Mouse (Mus musculus): ENCODE results near the gene Polr3c. TPM values are rescaled to one million over a fixed set of nuclear protein-coding genes. Genes with fewer than 3 reads are reported as not detected.
A peak's percentile ranks its signal among the peaks of the same experiment; 100 is the strongest.

The Polr3c gene
- polyA plus RNA-seq, 1 experiment from 2014 or later: 33.8 TPM

DNA sequence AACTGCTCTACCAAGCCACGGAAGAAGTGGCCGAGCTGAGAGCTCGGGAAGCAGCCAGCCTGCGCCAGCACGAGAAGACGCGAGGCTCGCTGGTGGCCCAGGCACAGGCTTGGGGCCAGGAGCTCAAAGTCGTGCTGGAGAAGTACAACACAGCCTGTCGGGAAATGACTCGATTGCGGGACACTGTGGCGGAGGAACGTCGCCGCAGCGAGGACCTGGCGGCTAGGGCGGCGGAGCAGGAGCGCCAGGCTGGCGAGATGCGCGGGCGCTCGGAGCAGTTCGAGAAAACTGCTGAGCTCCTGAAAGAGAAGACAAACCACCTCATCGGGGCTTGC lies 42.6 kb downstream of the Polr3c start:
- 43% methylated on average over 28 of the region's 28 CpGs for WGBS
- no peak overlapping the region for H3K4me3 ChIP-seq
- no peak for ATAC-seq (replicated peaks)
- no peak overlapping the region for H3K9ac ChIP-seq
- H3K4me1 ChIP-seq: 0 out of 2 replicates have a peak, but pooled peaks cover 13% of the 10 kb centered on the region
- no peak overlapping the region for H3K27ac ChIP-seq
- H3K4me2 ChIP-seq: peak overlapping the region; percentile 43
- no peaks in the 10 kb centered on the region for H3K27me3 ChIP-seq (replicated peaks)
- no peaks in the 10 kb centered on the region for H3K9me3 ChIP-seq
- H3K36me3 ChIP-seq (replicated peaks): no peaks in the 10 kb centered on the region

GRCm38 (mm10) chr3:96684151-96684821 lies 43.1 kb downstream of the Polr3c start:
- Histone ChIP-seq H3K27ac (no peak overlapping the region), H3K36me3 (replicated peaks) (no peaks in the 10 kb centered on the region), H3K9me3 (no peaks in the 10 kb centered on the region), H3K4me3 (no peak overlapping the region), H3K4me2 (peak overlapping the region; percentile 43), H3K27me3 (replicated peaks) (no peaks in the 10 kb centered on the region), H3K4me1 (0 out of 2 replicates have a peak, but pooled peaks cover 10% of the 10 kb centered on the region), H3K9ac (no peak overlapping the region)
- no peak for ATAC-seq (replicated peaks)
- 61% methylated on average over 17 of the region's 17 CpGs for WGBS

GRCm38 (mm10) chr3:96683496-96683895 lies 43.9 kb downstream of the Polr3c start:
- no peak overlapping the region for H3K9ac ChIP-seq
- no peak overlapping the region for H3K4me3 ChIP-seq
- no peak for ATAC-seq (replicated peaks)
- no peak overlapping the region for H3K27ac ChIP-seq
- H3K4me2 ChIP-seq: no peak overlapping the region
- no peaks in the 10 kb centered on the region for H3K9me3 ChIP-seq
- WGBS: 86% methylated on average over 3 of the region's 3 CpGs
- no peaks in the 10 kb centered on the region for H3K27me3 ChIP-seq (replicated peaks)
- H3K36me3 ChIP-seq (replicated peaks): no peaks in the 10 kb centered on the region
- H3K4me1 ChIP-seq: 0 out of 2 replicates have a peak, but pooled peaks cover 10% of the 10 kb centered on the region

GRCm38 (mm10) chr3:96680269-96680956 lies 47.0 kb downstream of the Polr3c start:
- Histone ChIP-seq H3K9ac (no peak overlapping the region), H3K9me3 (no peaks in the 10 kb centered on the region), H3K4me3 (no peak overlapping the region), H3K4me2 (0 out of 2 replicates have a peak overlapping the region, but pooled peaks have one; percentile 1), H3K27ac (no peak overlapping the region), H3K36me3 (replicated peaks) (no peaks in the 10 kb centered on the region), H3K27me3 (replicated peaks) (no peaks in the 10 kb centered on the region), H3K4me1 (0 out of 2 replicates have a peak, but pooled peaks cover 10% of the 10 kb centered on the region)
- 17% methylated on average over 12 of the region's 12 CpGs for WGBS
- ATAC-seq (replicated peaks): peak; percentile 63

- Histone ChIP-seq H3K9me3 (no peaks in the 10 kb centered on the region), H3K36me3 (replicated peaks) (no peaks in the 10 kb centered on the region), H3K4me2 (no peak overlapping the region), H3K4me3 (no peak overlapping the region), H3K4me1 (0 out of 2 replicates have a peak, but pooled peaks cover 10% of the 10 kb centered on the region), H3K9ac (no peak overlapping the region), H3K27ac (no peak overlapping the region), H3K27me3 (replicated peaks) (no peaks in the 10 kb centered on the region)
- WGBS: 19% methylated on average over 5 of the region's 5 CpGs
- ATAC-seq (replicated peaks): no peak
Observed at GRCm38 (mm10) chr3:96679159-96679674, 48.2 kb downstream of the Polr3c start.

GRCm38 (mm10) chr3:96678456-96678855 lies 49.0 kb downstream of the Polr3c start:
- Histone ChIP-seq H3K9me3 (no peaks in the 10 kb centered on the region), H3K4me2 (no peak overlapping the region), H3K36me3 (replicated peaks) (no peaks in the 10 kb centered on the region), H3K27ac (no peak overlapping the region), H3K9ac (no peak overlapping the region), H3K4me1 (0 out of 2 replicates have a peak, but pooled peaks cover 10% of the 10 kb centered on the region), H3K4me3 (no peak overlapping the region), H3K27me3 (replicated peaks) (no peaks in the 10 kb centered on the region)
- no peak for ATAC-seq (replicated peaks)
- WGBS: 58% methylated on average over 7 of the region's 7 CpGs

GRCm38 (mm10) chr3:96675690-96676089 lies 51.7 kb downstream of the Polr3c start:
- no peaks in the 10 kb centered on the region for H3K36me3 ChIP-seq (replicated peaks)
- no peak overlapping the region for H3K4me3 ChIP-seq
- ATAC-seq (replicated peaks): no peak
- H3K4me1 ChIP-seq: 0 out of 2 replicates have a peak, but pooled peaks cover 10% of the 10 kb centered on the region
- 39% methylated on average over 3 of the region's 3 CpGs for whole genome bisulfite sequencing
- no peaks in the 10 kb centered on the region for H3K9me3 ChIP-seq
- no peak overlapping the region for H3K9ac ChIP-seq
- peaks cover 2% of the 10 kb centered on the region; the same call in 1 of the 2 replicates for H3K27me3 ChIP-seq (replicated peaks)
- H3K27ac ChIP-seq: no peak overlapping the region
- no peak overlapping the region for H3K4me2 ChIP-seq

GRCm38 (mm10) chr3:96675171-96675570 lies 52.3 kb downstream of the Polr3c start:
- peaks cover 2% of the 10 kb centered on the region; the same call in 1 of the 2 replicates for H3K27me3 ChIP-seq (replicated peaks)
- H3K36me3 ChIP-seq (replicated peaks): no peaks in the 10 kb centered on the region
- no peak overlapping the region for H3K27ac ChIP-seq
- H3K9ac ChIP-seq: no peak overlapping the region
- no peak for ATAC-seq (replicated peaks)
- H3K4me1 ChIP-seq: peaks cover 9% of the 10 kb centered on the region; the same call in 1 of the 2 replicates
- H3K4me3 ChIP-seq: no peak overlapping the region
- no peaks in the 10 kb centered on the region for H3K9me3 ChIP-seq
- 89% methylated on average over 3 of the region's 3 CpGs for WGBS
- H3K4me2 ChIP-seq: no peak overlapping the region

DNA sequence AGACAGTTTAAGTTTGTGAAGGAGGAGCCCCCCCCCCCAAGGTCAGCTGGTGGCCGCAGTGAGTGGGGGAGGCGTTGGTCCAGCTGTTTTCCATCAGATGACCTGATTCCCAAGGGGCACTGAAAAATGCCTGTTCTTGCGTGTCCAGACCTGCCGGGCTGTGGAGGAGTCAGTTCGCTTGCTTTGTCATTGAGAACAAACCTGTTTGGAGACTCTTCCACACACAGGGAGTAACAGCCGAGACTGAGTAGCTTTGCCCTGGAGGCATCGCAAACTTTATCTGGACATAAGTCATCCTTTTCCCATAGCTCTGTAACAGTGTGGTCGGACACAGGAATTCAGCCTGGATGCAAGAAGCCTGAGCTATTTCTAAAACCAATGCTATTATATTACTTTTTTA lies 53.0 kb downstream of the Polr3c start:
- Histone ChIP-seq H3K4me3 (no peak overlapping the region), H3K27ac (no peak overlapping the region), H3K9ac (no peak overlapping the region), H3K4me1 (peaks cover 5% of the 10 kb centered on the region; the same call in 1 of the 2 replicates), H3K9me3 (no peaks in the 10 kb centered on the region), H3K36me3 (replicated peaks) (no peaks in the 10 kb centered on the region), H3K27me3 (replicated peaks) (peaks cover 2% of the 10 kb centered on the region; the same call in 1 of the 2 replicates), H3K4me2 (no peak overlapping the region)
- WGBS: 73% methylated on average over 8 of the region's 8 CpGs
- no peak for ATAC-seq (replicated peaks)

- H3K4me3 ChIP-seq: no peak overlapping the region
- WGBS: 71% methylated on average over 4 of the region's 4 CpGs
- H3K4me1 ChIP-seq: peaks cover 5% of the 10 kb centered on the region; the same call in 1 of the 2 replicates
- H3K9me3 ChIP-seq: no peaks in the 10 kb centered on the region
- H3K9ac ChIP-seq: no peak overlapping the region
- no peak overlapping the region for H3K27ac ChIP-seq
- no peak overlapping the region for H3K4me2 ChIP-seq
- ATAC-seq (replicated peaks): no peak
- peaks cover 2% of the 10 kb centered on the region; the same call in 1 of the 2 replicates for H3K27me3 ChIP-seq (replicated peaks)
- no peaks in the 10 kb centered on the region for H3K36me3 ChIP-seq (replicated peaks)
Observed at GRCm38 (mm10) chr3:96673514-96673913, 53.9 kb downstream of the Polr3c start.

- Histone ChIP-seq H3K9me3 (no peaks in the 10 kb centered on the region), H3K36me3 (replicated peaks) (no peaks in the 10 kb centered on the region), H3K4me2 (no peak overlapping the region), H3K27me3 (replicated peaks) (peaks cover 2% of the 10 kb centered on the region; the same call in 1 of the 2 replicates), H3K4me1 (peaks cover 5% of the 10 kb centered on the region; the same call in 1 of the 2 replicates), H3K9ac (no peak overlapping the region), H3K4me3 (no peak overlapping the region), H3K27ac (no peak overlapping the region)
- 93% methylated on average over 5 of the region's 5 CpGs for WGBS
- no peak for ATAC-seq (replicated peaks)
Observed at GRCm38 (mm10) chr3:96671519-96671918, 55.9 kb downstream of the Polr3c start.

GRCm38 (mm10) chr3:96669727-96670468 lies 57.5 kb downstream of the Polr3c start, which contains the start of gene Ankrd35:
Ankrd35 (plus strand) TSS chr3:96670131.
- H3K4me3 ChIP-seq: peak within 1 kb of the TSS; percentile 47
- H3K9ac ChIP-seq: peak within 1 kb of the TSS; percentile 34
- no peaks in the 10 kb centered on the region for H3K36me3 ChIP-seq (replicated peaks)
- no peak within 1 kb of the TSS for H3K27ac ChIP-seq
- ATAC-seq (replicated peaks): peak; percentile 94
- peak within 1 kb of the TSS; percentile 58 for H3K4me2 ChIP-seq
- H3K4me1 ChIP-seq: peaks cover 5% of the 10 kb centered on the region; the same call in 1 of the 2 replicates
- WGBS: 5% methylated on average over 35 of the region's 35 CpGs
- H3K9me3 ChIP-seq: no peaks in the 10 kb centered on the region
- H3K27me3 ChIP-seq (replicated peaks): peaks cover 2% of the 10 kb centered on the region; the same call in 1 of the 2 replicates

Data from midbrain, embryonic 15.5 days (tissue).